Mouse (Mus musculus) lung, adult 2 months (tissue): ENCODE results near the gene Gm10570. TPM values are rescaled to one million over a fixed set of nuclear protein-coding genes. Genes with fewer than 3 reads are reported as not detected.

Source experiments
- DNase-seq: peaks from one replicate; pipeline ENCODE4 v3.0.0; 2022
- H3K4me1 ChIP-seq: fragments of 200-500 bp; 2 replicates; pipeline ENCODE4 v1.6.1; 2011; ENCODE audit warnings: low read length; ENCODE audit not compliant: control insufficient read depth, insufficient read depth
- H3K4me3 ChIP-seq: fragments of 200-500 bp; replicated peaks from 2 replicates; pipeline ENCODE3; 2011; ENCODE audit warnings: low read depth, mild to moderate bottlenecking, control low read depth, low read length; ENCODE audit errors: extremely low read depth
- CTCF ChIP-seq: fragments of 200-500 bp; IDR thresholded peaks from 2 replicates; pipeline ENCODE4 v1.5.1; 2011; ENCODE audit warnings: mild to moderate bottlenecking, low read length, control low read depth; ENCODE audit not compliant: insufficient read depth
- POLR2A ChIP-seq: fragments of 200-500 bp; IDR thresholded peaks from 2 replicates; pipeline ENCODE4 v1.6.1; 2011; ENCODE audit warnings: low read depth, mild to moderate bottlenecking, control low read depth, low read length, borderline replicate concordance; ENCODE audit errors: extremely low read depth
- WGBS: fragments of 180-500 bp; shearing (Covaris S2); methylation state at CpG from one replicate; pipeline ENCODE4 v1.1.7; 2018; 5-methylcytosine and 5-hydroxymethylcytosine counted together
- polyA plus RNA-seq: library from polyadenylated mRNA; depleted of rRNA; stranded (reverse); fragments of >200 nt; gene quantifications from 2 replicates; pipeline ENCODE4 v1.2.3, GENCODE M21; 2012; rRNA removed

The Gm10570 gene
- polyA plus RNA-seq, result 0.40 TPM in 1 of 2 replicates, not detected in the other

DNA sequence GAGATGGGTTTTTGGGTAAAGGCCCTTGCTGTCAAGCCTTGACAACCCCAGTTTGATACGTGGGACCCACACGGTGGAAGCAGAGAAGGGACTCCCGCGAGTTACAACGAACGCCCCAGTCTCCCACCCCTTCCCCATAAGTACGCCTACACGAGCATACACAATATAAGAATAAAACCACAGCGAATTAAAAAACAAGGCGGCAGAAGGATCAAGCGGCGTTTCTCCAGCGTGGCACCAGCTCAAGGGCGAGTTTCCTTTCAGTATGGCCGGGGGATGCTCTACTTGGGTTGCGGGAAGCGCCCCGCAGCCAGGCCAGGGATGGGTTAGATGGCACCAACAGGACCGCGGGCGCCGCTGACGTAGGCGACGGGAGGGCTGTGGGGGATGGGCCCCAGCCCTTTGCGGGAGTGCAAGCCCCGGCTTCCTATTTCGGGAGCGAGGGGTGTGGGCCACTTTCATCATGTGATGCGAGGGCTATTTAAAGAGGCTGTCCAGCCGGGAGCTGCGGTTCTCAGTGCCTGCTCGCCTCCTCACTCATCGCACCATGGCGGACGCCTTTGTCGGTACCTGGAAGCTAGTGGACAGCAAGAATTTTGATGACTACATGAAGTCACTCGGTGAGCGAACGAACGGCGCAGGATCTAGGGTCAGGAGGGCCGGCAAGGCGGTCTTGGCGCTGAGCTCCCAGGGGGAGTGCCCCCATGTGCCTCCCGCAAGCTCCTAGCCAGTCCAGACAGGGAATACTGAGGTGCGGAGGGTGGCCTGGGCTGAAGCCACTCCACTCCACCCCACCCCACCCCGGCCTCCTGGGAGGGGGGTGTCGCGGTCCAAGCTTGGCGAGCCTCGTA, at the start of gene Gm10570, which contains the start of gene Fabp3:
Gene Gm10570 (minus strand): TSS at position 444 of the 851 bp plus-strand sequence.
Gene Fabp3 (plus strand): TSS at position 365 of the 851 bp plus-strand sequence.
- Histone ChIP-seq H3K4me3 (peak within 1 kb of the TSS; percentile 57), H3K4me1 (no peaks in the 10 kb centered on the region)
- DNase-seq, result peak; percentile 33
- TF ChIP-seq CTCF (no peak), POLR2A (no peak)
- WGBS, result 1% methylated on average over 52 of the region's 52 CpGs

- TF ChIP-seq CTCF (no peak), POLR2A (no peak)
- Histone ChIP-seq H3K4me1 (peaks cover 5% of the 10 kb centered on the region; the same call in 1 of the 2 replicates), H3K4me3 (no peak overlapping the region)
- DNase-seq, result no peak
These were observed 49.5 kb upstream of the Gm10570 start for GRCm38 (mm10) chr4:130357946-130358345.

GRCm38 (mm10) chr4:130352588-130352987, 44.1 kb upstream of the Gm10570 start:
- DNase-seq, result no peak
- WGBS, result 88% methylated on average over 7 of the region's 7 CpGs
- TF ChIP-seq POLR2A (no peak), CTCF (no peak)
- no peaks in the 10 kb centered on the region for H3K4me1 ChIP-seq
- no peak overlapping the region for H3K4me3 ChIP-seq

DNA sequence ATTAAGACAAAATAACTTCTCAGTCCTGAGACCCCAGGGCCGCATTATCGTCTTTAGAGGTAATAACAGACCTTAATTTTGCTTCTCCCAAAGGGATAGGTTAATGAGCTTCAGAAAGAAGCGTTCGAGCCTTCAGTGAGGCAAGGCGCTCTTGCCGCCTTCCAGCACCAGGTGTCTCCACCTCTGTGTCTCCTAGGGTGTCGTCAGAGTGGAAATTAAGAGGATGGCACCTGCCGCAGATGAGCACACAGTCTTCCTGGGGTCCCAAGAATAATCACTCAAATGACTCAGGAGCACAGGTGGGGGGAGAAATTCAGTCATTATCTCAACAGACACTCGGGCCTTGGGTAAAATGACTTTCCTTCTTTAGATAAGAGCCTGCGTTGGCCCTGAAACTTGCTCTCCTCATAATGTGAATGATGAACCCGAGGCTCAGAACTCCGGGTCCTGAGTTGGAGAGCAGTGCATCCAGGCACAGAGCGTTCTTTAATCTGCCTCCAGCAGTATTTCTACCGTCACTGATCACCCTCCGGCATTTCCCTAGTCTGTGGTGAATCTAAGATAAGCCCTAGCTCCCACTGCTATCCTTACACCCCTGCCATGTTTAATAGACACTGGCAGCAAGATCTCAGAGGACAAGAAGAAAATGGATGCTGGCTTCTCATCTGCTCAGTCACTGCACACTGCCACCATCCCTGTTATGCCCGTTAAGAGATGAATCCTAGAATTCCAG, 42.4 kb upstream of the Gm10570 start:
- H3K4me3 ChIP-seq, result no peak overlapping the region
- 88% methylated on average over 16 of the region's 16 CpGs for WGBS
- DNase-seq, result no peak
- H3K4me1 ChIP-seq, result no peaks in the 10 kb centered on the region
- TF ChIP-seq CTCF, result no peak
- TF ChIP-seq POLR2A, result no peak

DNA sequence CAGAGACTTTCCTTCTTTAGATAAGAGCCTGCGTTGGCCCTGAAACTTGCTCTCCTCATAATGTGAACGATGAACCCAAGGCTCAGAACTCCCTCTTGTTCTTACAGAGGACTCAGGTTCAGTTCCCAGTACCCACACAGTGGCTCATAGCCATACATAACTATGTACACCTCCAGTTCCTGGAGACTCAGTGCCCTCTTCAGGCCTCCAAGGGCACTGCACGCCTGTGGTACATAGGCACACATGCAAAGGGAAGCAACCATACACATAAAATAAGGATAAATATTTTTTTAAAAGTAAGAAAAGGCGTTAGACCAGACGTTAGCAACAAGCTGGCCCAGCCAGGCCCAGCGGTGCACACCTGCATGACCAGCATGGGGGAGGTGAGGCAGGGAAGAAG, 41.2 kb upstream of the Gm10570 start:
- WGBS, result 98% methylated on average over 6 of the region's 6 CpGs
- no peak for DNase-seq

DNA sequence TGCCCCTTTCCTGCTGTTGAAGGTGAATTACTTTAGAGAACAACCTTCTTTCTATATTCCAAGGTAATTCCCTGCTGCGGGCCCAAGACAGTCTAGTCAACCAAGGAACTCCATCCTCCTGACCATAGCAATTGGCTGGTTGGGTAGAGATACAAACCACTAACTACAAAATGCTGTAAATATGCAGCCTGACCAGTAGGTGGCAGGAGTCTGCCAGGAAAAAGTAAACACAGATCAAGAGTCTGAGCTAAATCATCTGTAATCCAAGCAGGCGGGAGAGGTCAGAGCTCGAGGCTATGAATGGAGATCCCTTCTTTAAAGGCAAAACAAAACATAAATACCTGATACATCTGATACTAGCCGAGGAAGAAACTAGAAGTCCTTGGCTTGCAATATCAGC, 33.2 kb upstream of the Gm10570 start:
- no peak overlapping the region for H3K4me3 ChIP-seq
- 25% methylated on average over 4 of the region's 4 CpGs for WGBS
- TF ChIP-seq CTCF, result 0 out of 2 replicates have a peak, but pooled peaks have one; percentile 10
- TF ChIP-seq POLR2A, result no peak
- peak; percentile 47 for DNase-seq
- H3K4me1 ChIP-seq, result no peaks in the 10 kb centered on the region

More for the DNA sequence above, 41.2 kb upstream of the Gm10570 start:
- TF ChIP-seq POLR2A, result no peak
- peak; percentile 43 for TF ChIP-seq CTCF
- H3K4me1 ChIP-seq, result no peaks in the 10 kb centered on the region
- H3K4me3 ChIP-seq, result no peak overlapping the region

DNA sequence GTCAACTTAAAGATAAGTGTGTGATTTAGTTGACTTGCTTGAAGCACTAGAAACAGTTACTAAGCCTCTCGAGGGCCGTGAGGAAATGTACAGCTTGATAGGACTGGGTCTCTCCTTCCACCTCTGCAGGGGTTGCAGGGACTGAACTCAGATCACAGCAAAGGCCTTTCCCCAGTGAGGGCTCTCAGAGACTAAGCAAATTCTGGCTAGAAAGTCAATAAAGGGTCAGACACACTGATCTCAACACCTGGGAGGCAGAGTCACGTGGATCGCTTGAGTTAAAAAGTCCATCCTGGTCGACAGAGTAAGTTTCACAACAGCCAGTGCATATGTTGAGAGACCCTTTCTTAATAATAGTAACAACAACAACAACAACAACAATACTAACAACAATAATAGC, 27.4 kb upstream of the Gm10570 start:
- H3K4me3 ChIP-seq, result no peak overlapping the region
- TF ChIP-seq POLR2A, result no peak
- no peak for TF ChIP-seq CTCF
- no peak for DNase-seq
- H3K4me1 ChIP-seq, result no peaks in the 10 kb centered on the region
- WGBS, result 78% methylated on average over 5 of the region's 5 CpGs

DNA sequence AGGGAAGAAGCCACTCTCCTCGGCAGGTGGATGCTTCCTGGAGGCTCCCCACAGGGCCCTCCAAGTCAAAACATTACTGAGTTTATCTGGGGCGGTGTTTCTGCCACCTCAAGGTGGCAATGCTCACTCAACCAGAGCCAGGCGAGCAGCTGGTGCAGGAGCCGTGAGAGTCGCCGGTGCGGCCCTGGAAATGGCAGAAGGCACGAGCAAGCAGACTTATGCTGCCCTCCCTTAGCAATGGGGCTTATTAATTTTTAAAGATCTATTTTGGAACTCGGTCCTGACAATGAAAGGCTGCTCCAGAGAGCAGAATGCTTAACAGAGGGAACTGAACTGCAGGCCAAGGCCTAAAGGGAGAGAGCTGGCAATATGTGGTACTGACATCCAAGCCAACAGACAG, 18.9 kb upstream of the Gm10570 start:
- Histone ChIP-seq H3K4me1 (no peaks in the 10 kb centered on the region), H3K4me3 (no peak overlapping the region)
- DNase-seq, result no peak
- TF ChIP-seq POLR2A, result no peak
- no peak for TF ChIP-seq CTCF
- WGBS, result 82% methylated on average over 9 of the region's 9 CpGs

DNA sequence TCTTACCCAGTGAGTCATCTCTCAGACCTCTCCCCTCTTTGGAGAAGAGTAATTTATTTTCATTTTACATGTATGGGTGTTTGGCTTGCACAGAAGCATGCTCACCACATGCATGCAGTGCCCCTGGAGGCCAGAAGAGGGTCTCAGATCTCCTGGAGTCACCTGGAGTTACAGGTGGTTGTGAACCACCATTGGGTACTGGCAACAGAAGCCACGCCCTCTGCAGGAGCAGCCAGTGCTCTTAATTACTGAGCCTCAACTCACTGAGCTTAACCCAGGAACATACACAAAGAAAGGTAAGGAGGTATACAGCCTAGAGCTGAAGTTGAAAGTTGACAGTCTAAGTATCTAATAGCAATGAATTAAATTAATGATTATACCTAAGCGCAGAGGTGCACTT, 17.0 kb upstream of the Gm10570 start:
- WGBS, result 100% methylated on average over 2 of the region's 2 CpGs
- no peak for TF ChIP-seq POLR2A
- TF ChIP-seq CTCF, result no peak
- H3K4me3 ChIP-seq, result no peak overlapping the region
- H3K4me1 ChIP-seq, result no peaks in the 10 kb centered on the region
- no peak for DNase-seq
